Mouse (Mus musculus) heart, embryonic 12.5 days (tissue): ENCODE measurements around the gene Kif19a. TPM values are rescaled to one million over a fixed set of nuclear protein-coding genes. Genes with fewer than 3 reads are reported as not detected.

Source experiments
- ATAC-seq: fragments of 200-750 bp; cut with Nextera tagmentation; 2 replicates; pipeline ENCODE4 v1.8.0; 2017; ENCODE audit warnings: moderate TSS enrichment, moderate library complexity; ENCODE audit not compliant: insufficient number of reproducible peaks, low FRiP score
- H3K27ac ChIP-seq: fragments of 300-500 bp; sonication (generic); 2 replicates; pipeline ENCODE4 v1.5.1; 2016; ENCODE audit warnings: mild to moderate bottlenecking, moderate library complexity; ENCODE audit not compliant: poor library complexity, severe bottlenecking
- H3K27me3 ChIP-seq: fragments of 300-500 bp; sonication (generic); replicated peaks from 2 replicates; pipeline ENCODE4 v1.6.1; 2016; ENCODE audit warnings: mild to moderate bottlenecking, moderate library complexity
- H3K36me3 ChIP-seq: fragments of 300-500 bp; sonication (generic); 2 replicates; pipeline ENCODE4 v1.6.1; 2016; ENCODE audit warnings: mild to moderate bottlenecking, moderate library complexity
- H3K4me1 ChIP-seq: fragments of 300-500 bp; sonication (generic); replicated peaks from 2 replicates; pipeline ENCODE4 v1.6.1; 2016; ENCODE audit warnings: mild to moderate bottlenecking
- H3K4me2 ChIP-seq: fragments of 300-500 bp; sonication (generic); 2 replicates; pipeline ENCODE4 v1.6.1; 2016; ENCODE audit warnings: mild to moderate bottlenecking, moderate library complexity
- H3K4me3 ChIP-seq: fragments of 300-500 bp; sonication (generic); 2 replicates; pipeline ENCODE4 v1.5.1; 2016; ENCODE audit warnings: mild to moderate bottlenecking
- H3K9ac ChIP-seq: fragments of 300-500 bp; sonication (generic); 2 replicates; pipeline ENCODE4 v1.6.1; 2016; ENCODE audit warnings: mild to moderate bottlenecking, moderate library complexity
- H3K9me3 ChIP-seq: fragments of 300-500 bp; sonication (generic); replicated peaks from 2 replicates; pipeline ENCODE4 v1.6.1; 2016; ENCODE audit warnings: mild to moderate bottlenecking, moderate library complexity
- WGBS: fragments of 180-500 bp; shearing (Covaris S2); methylation state at CpG from one replicate; pipeline ENCODE4 v1.1.7; 2016; 5-methylcytosine and 5-hydroxymethylcytosine counted together
- polyA plus RNA-seq: library from polyadenylated mRNA; unstranded; fragments of >200 nt; fragmentation: Nextera tagmentation; extraction: Ambion mirVana; gene quantifications from 2 replicates; pipeline ENCODE4 v1.2.1, GENCODE M21; 2016

Kif19a gene
- polyA plus RNA-seq, 1 experiment from 2014 or later = 0.32 TPM

DNA sequence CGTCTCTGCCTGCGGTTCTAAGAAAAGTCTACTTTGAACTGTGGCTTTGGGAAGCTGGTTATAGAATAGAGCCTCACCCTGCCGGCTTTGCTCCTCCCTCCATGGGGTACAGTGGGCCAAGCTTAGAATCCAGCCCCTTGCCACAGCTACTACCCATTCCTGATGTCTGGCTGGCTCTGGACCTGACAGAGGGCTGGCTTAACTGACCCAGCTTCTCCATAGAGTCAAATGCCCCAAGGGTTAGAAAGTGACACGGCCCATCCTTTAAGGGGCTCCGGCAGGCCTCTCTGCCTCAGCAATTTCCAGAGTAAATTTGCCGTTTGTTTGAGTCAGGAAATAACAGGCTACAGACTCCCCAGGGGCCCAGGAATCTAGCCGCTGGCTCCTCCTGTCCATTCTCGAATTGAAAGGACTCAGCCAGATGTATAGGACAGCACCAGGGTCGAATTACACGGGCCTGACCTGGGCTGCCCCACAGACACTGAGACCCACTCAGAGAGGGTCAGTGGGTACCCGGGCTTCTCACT, 58.1 kb downstream of the Kif19a start:
- Histone ChIP-seq H3K27ac (peak overlapping the region; percentile 22), H3K4me2 (no peak overlapping the region), H3K4me1 (peaks cover 26% of the 10 kb centered on the region), H3K9ac (no peak overlapping the region), H3K36me3 (no peaks in the 10 kb centered on the region), H3K9me3 (no peaks in the 10 kb centered on the region), H3K27me3 (no peaks in the 10 kb centered on the region), H3K4me3 (no peak overlapping the region)
- 13% methylated on average over 11 of the region's 11 CpGs for WGBS
- ATAC-seq = 0 out of 2 replicates have a peak, but pooled peaks have one; percentile 3

DNA sequence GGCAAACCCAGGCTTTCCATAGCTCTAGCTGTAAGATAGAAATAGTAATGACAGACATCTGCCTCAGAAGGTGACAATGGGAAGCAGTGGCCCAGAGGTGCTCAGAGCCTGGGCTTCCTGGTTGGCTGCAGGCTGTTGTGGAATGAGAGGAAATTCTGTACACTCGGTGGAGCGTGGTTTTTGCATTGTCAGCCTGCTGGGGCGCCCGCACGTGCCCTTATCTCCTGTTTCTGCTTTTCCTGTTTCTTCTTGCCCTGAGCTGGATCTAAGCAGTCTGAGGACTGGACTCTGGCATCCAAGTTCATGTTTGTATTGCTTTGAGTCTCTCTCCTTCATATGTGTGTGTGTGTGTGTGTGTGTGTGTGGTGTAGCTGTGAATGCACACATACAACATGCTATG, 61.5 kb downstream of the Kif19a start:
- 13% methylated on average over 5 of the region's 5 CpGs for WGBS
- Histone ChIP-seq H3K9ac (no peak overlapping the region), H3K27ac (peak overlapping the region; percentile 12; the same call in 1 of the 2 replicates), H3K27me3 (no peaks in the 10 kb centered on the region), H3K4me3 (no peak overlapping the region), H3K9me3 (no peaks in the 10 kb centered on the region), H3K4me2 (no peak overlapping the region), H3K4me1 (peaks cover 43% of the 10 kb centered on the region), H3K36me3 (no peaks in the 10 kb centered on the region)
- ATAC-seq = peak; percentile 37; the same call in 1 of the 2 replicates

- peak; percentile 85 for ATAC-seq
- no peaks in the 10 kb centered on the region for H3K36me3 ChIP-seq
- WGBS = 3% methylated on average over 24 of the region's 24 CpGs
- peak overlapping the region; percentile 68 for H3K9ac ChIP-seq
- H3K27me3 ChIP-seq = no peaks in the 10 kb centered on the region
- peaks cover 46% of the 10 kb centered on the region for H3K4me1 ChIP-seq
- peak overlapping the region; percentile 97 for H3K27ac ChIP-seq
- H3K4me2 ChIP-seq = peak overlapping the region; percentile 81
- H3K9me3 ChIP-seq = no peaks in the 10 kb centered on the region
- peak overlapping the region; percentile 42 for H3K4me3 ChIP-seq
These were observed 64.6 kb downstream of the Kif19a start for GRCm38 (mm10) chr11:114829499-114830432.

DNA sequence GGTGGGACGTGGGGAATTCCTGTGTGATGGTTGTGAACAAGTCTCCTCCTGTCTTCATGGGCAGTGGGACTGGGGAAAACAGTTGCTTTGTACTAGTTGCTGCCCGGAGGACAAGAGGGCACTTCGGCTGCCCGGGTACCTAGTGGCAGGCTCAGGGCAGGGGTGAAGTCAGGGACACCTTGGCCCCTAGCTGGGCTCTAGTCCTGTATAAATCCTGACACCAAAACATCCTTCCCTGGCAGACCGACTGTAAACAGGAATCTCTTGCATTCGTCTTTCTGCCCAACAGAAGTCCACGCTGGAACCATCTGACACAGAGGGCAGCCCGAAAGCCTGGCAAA, 65.2 kb downstream of the Kif19a start:
- peak; percentile 20; the same call in 1 of the 2 replicates for ATAC-seq
- no peaks in the 10 kb centered on the region for H3K27me3 ChIP-seq
- no peaks in the 10 kb centered on the region for H3K36me3 ChIP-seq
- H3K4me2 ChIP-seq = peak overlapping the region; percentile 81
- WGBS = 17% methylated on average over 8 of the region's 8 CpGs
- H3K4me1 ChIP-seq = peaks cover 46% of the 10 kb centered on the region
- peak overlapping the region; percentile 42 for H3K4me3 ChIP-seq
- H3K9me3 ChIP-seq = no peaks in the 10 kb centered on the region
- H3K9ac ChIP-seq = peak overlapping the region; percentile 56
- H3K27ac ChIP-seq = peak overlapping the region; percentile 97

DNA sequence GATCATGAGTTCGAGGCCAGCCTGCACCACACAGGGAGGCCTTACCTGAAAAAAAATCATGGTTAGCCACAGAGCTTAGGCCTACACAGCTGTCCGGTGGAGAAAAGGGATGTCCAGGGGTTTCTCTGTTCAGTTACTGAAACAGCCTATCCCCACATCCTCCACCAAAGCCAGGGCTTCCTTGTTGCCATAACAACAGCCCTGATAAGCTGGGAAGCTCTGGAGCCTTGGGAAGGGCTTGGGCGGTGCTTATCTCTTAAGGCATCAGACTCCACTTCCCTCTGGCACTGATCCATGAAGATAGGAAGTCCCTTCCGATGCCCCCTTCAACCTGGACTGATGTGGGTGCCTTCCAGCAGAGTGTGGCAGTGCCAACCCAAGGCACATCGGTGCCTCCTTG, 68.0 kb downstream of the Kif19a start:
- H3K9ac ChIP-seq = no peak overlapping the region
- no peak overlapping the region for H3K4me3 ChIP-seq
- H3K4me2 ChIP-seq = no peak overlapping the region
- no peaks in the 10 kb centered on the region for H3K36me3 ChIP-seq
- H3K27ac ChIP-seq = no peak overlapping the region
- no peaks in the 10 kb centered on the region for H3K27me3 ChIP-seq
- ATAC-seq = peak; percentile 49; the same call in 1 of the 2 replicates
- no peaks in the 10 kb centered on the region for H3K9me3 ChIP-seq
- WGBS = 34% methylated on average over 5 of the region's 5 CpGs
- peaks cover 52% of the 10 kb centered on the region for H3K4me1 ChIP-seq

Other genes with a start within 250 kb of the Kif19a start
- 785 and 816 TPM in 2 replicates for gene Rpl38, start 96.9 kb upstream of the Kif19a start, polyA plus RNA-seq
- gene Ttyh2, start 90.0 kb upstream of the Kif19a start, polyA plus RNA-seq = 5.5 and 5.9 TPM in 2 replicates
- gene Dnaic2, start 38.0 kb upstream of the Kif19a start, polyA plus RNA-seq = 0.27 and 0.32 TPM in 2 replicates
- gene Btbd17, start 30.6 kb downstream of the Kif19a start, polyA plus RNA-seq = 0.18 TPM in 1 of 2 replicates, not detected in the other
- gene Gpr142, start 33.5 kb downstream of the Kif19a start, polyA plus RNA-seq = not detected in 2 replicates
- gene Gprc5c, start 85.8 kb downstream of the Kif19a start, polyA plus RNA-seq = 26.6 and 26.7 TPM in 2 replicates
- gene Cd300a, start 124.7 kb downstream of the Kif19a start, polyA plus RNA-seq = 0.40 and 0.41 TPM in 2 replicates
- 0.89 and 0.98 TPM in 2 replicates for gene Cd300lb, start 169.0 kb downstream of the Kif19a start, polyA plus RNA-seq
- not detected in 2 replicates for gene Cd300c, start 203.8 kb downstream of the Kif19a start, polyA plus RNA-seq
- gene Cd300ld, start 224.5 kb downstream of the Kif19a start, polyA plus RNA-seq = not detected in 2 replicates
- 0.42 and 0.87 TPM in 2 replicates for gene Cd300c2, start 236.5 kb downstream of the Kif19a start, polyA plus RNA-seq